ENCODE assay signal across 10 mouse cellular contexts in the genomic region with DNA sequence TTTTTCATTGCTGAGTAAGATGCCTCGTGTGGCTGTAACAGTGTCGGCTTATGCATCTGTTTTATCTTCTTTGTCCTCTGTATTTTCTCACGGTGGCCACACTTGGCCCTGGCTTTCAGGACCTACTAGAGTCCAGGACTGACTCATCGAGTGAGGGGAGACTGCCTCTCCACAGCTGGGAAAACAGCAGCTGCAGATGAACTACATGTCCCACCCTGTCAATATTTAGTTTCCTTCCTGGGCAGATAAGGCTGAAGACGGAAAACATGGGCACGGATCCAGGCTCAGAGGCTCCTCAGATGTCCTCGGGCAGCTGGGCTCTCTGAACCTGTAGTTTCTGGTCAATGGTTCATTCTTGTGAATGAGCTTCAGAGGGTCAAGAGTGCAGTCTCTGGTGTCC. TPM values are rescaled to one million over a fixed set of nuclear protein-coding genes. Genes with fewer than 3 reads are reported as not detected.
DNase-seq lines count a peak whose midpoint lies in the region; ATAC-seq and TF ChIP-seq lines count a peak whose summit lies in the region.
"Had no signal": no experiment of that assay in that cellular context is flagged by ENCODE, and none has a peak within 500 bp of the region (broad histone marks: within the 10 kb centered on the region; RNA-seq: fewer than 3 reads in every experiment).

No protein-coding gene starts in this region.

- H3K9me3 ChIP-seq in heart, embryonic 15.5 days (replicated peaks) = no peaks in the 10 kb centered on the region
- H3K9me3 ChIP-seq in lung, embryonic 14.5 days (ENCODE audit: low read depth, low read length) = no peaks in the 10 kb centered on the region
- no peaks in the 10 kb centered on the region for H3K9me3 ChIP-seq in hindbrain, embryonic 11.5 days (ENCODE audit: control insufficient read depth, low read length)
- H3K9me3 ChIP-seq: G1E had no signal

- 0 out of 2 replicates have a peak, but pooled peaks cover 4% of the 10 kb centered on the region for H3K27me3 ChIP-seq in heart, embryonic 15.5 days
- H3K27me3 ChIP-seq in lung, embryonic 14.5 days (ENCODE audit: insufficient read depth, low read length) = no peaks in the 10 kb centered on the region
- no peaks in the 10 kb centered on the region for H3K27me3 ChIP-seq in hindbrain, embryonic 11.5 days (ENCODE audit: control insufficient read depth, insufficient read depth, low read length)

- no peak for TF ChIP-seq CTCF in lung, embryonic 14.5 days (IDR thresholded peaks at IDR 0.05; ENCODE audit: low read depth)

- H3K27ac ChIP-seq in heart, embryonic 15.5 days = 0 out of 2 replicates have a peak overlapping the region, but pooled peaks have one; percentile 3
- no peak overlapping the region for H3K27ac ChIP-seq in lung, embryonic 14.5 days (ENCODE audit: low read depth)
- no peak overlapping the region for H3K27ac ChIP-seq in hindbrain, embryonic 11.5 days (ENCODE audit: low read depth, low read length)

- WGBS in heart, embryonic 15.5 days = 32% methylated on average over 7 of the region's 7 CpGs
- WGBS in lung, embryonic 14.5 days = 15% methylated on average over 7 of the region's 7 CpGs
- WGBS in hindbrain, embryonic 11.5 days = 84% methylated on average over 7 of the region's 7 CpGs

- no peaks in the 10 kb centered on the region for H3K36me3 ChIP-seq in heart, embryonic 15.5 days
- no peaks in the 10 kb centered on the region for H3K36me3 ChIP-seq in lung, embryonic 14.5 days (ENCODE audit: insufficient read depth)
- H3K36me3 ChIP-seq in hindbrain, embryonic 11.5 days (ENCODE audit: control insufficient read depth, insufficient read depth, low read length) = no peaks in the 10 kb centered on the region
- H3K36me3 ChIP-seq: G1E had no signal

- DNase-seq in 416B (ENCODE audit: low read depth) = peak; percentile 31
- DNase-seq in adrenal gland, postnatal 36 days = peak; percentile 58 to 73
- DNase-seq in lung, embryonic 14.5 days = peak; percentile 72
- no peak for DNase-seq in embryo, embryonic 10 days (ENCODE audit: low spot score)
- no peak for DNase-seq in right cerebral cortex, postnatal 10 days (ENCODE audit: low spot score in 2 of 2)
- DNase-seq in cerebellum, postnatal 36 days = no peak
- DNase-seq in hindbrain, embryonic 11.5 days (ENCODE audit: low spot score) = no peak

- no peak overlapping the region for H3K4me2 ChIP-seq in heart, embryonic 15.5 days
- no peak overlapping the region for H3K4me2 ChIP-seq in lung, embryonic 14.5 days
- H3K4me2 ChIP-seq in hindbrain, embryonic 11.5 days (replicated peaks; ENCODE audit: low read depth, low read length) = no peak overlapping the region

- no peak overlapping the region for H3K9ac ChIP-seq in heart, embryonic 15.5 days
- H3K9ac ChIP-seq in lung, embryonic 14.5 days = no peak overlapping the region
- H3K9ac ChIP-seq in hindbrain, embryonic 11.5 days (ENCODE audit: low read depth, low read length) = no peak overlapping the region

- no peak overlapping the region for H3K4me3 ChIP-seq in heart, embryonic 15.5 days
- no peak overlapping the region for H3K4me3 ChIP-seq in lung, embryonic 14.5 days (ENCODE audit: low read depth, low read length)
- no peak overlapping the region for H3K4me3 ChIP-seq in hindbrain, embryonic 11.5 days (ENCODE audit: low read depth, low read length)

- H3K4me1 ChIP-seq in heart, embryonic 15.5 days (replicated peaks) = peaks cover 18% of the 10 kb centered on the region
- H3K4me1 ChIP-seq in lung, embryonic 14.5 days (ENCODE audit: insufficient read depth) = peaks cover 7% of the 10 kb centered on the region; the same call in 1 of the 2 replicates
- no peaks in the 10 kb centered on the region for H3K4me1 ChIP-seq in hindbrain, embryonic 11.5 days (replicated peaks; ENCODE audit: control insufficient read depth, insufficient read depth, low read length)

- peak; percentile 51; the same call in 1 of the 2 replicates for ATAC-seq in heart, embryonic 15.5 days (replicated peaks; ENCODE audit: insufficient number of reproducible peaks, insufficient read depth, low FRiP score, low read depth)
- peak; percentile 62; the same call in 1 of the 2 replicates for ATAC-seq in lung, embryonic 14.5 days (ENCODE audit: insufficient read depth)
- no peak for ATAC-seq in hindbrain, embryonic 11.5 days (ENCODE audit: low FRiP score)

RNA-seq across cellular contexts. Expression of a gene that starts 9.6 kb away (rescaled TPM):
- total RNA-seq in adrenal gland, postnatal 36 days (2021) = not detected
- not detected in 2 replicates for polyA plus RNA-seq in heart, embryonic 15.5 days (2015; fragmentation: Nextera tagmentation; extraction: Ambion mirVana)
- not detected in 2 replicates for polyA plus RNA-seq in lung, embryonic 14.5 days (2014; fragmentation: Nextera tagmentation; extraction: Ambion mirVana)
- not detected in 2 replicates for polyA plus RNA-seq in hindbrain, embryonic 11.5 days (2014; fragmentation: Nextera tagmentation; extraction: Ambion mirVana)
- total RNA-seq: G1E; layer of hippocampus, adult 8-10 months had no signal
- polyA plus RNA-seq: G1E had no signal

RNA-seq across cellular contexts. Expression of a gene that starts 19.3 kb away (rescaled TPM):
- total RNA-seq in adrenal gland, postnatal 36 days (2021) = 1 to 10 TPM; 1.7 TPM
- 2.1 and 2.4 TPM in 2 replicates for polyA plus RNA-seq in heart, embryonic 15.5 days (2015; fragmentation: Nextera tagmentation; extraction: Ambion mirVana)
- 6.4 and 9.1 TPM in 2 replicates for polyA plus RNA-seq in lung, embryonic 14.5 days (2014; fragmentation: Nextera tagmentation; extraction: Ambion mirVana)
- polyA plus RNA-seq in hindbrain, embryonic 11.5 days (2014; fragmentation: Nextera tagmentation; extraction: Ambion mirVana) = 1.9 and 2.3 TPM in 2 replicates
- polyA plus RNA-seq: G1E had no signal

RNA-seq across cellular contexts. Expression of a gene that starts 58.0 kb away (rescaled TPM):
- 10 to 100 TPM; 16.9 to 23.7 TPM for total RNA-seq in adrenal gland, postnatal 36 days (2021)
- 11.4 and 15.8 TPM in 2 replicates for polyA plus RNA-seq in heart, embryonic 15.5 days (2015; fragmentation: Nextera tagmentation; extraction: Ambion mirVana)
- 8.3 and 9.9 TPM in 2 replicates for polyA plus RNA-seq in lung, embryonic 14.5 days (2014; fragmentation: Nextera tagmentation; extraction: Ambion mirVana)
- polyA plus RNA-seq in hindbrain, embryonic 11.5 days (2014; fragmentation: Nextera tagmentation; extraction: Ambion mirVana) = 2.7 and 3.4 TPM in 2 replicates
- total RNA-seq: G1E had no signal
- polyA plus RNA-seq: G1E had no signal

Comparison
In these comparisons a context has a peak if more than half of its experiments do, and no peak if none do; other contexts are left out.
1. DNase-seq: peak in 416B (single experiment), adrenal gland, postnatal 36 days (2 of 2) and lung, embryonic 14.5 days (single experiment); none in embryo, embryonic 10 days (single experiment), right cerebral cortex, postnatal 10 days (0 of 2), cerebellum, postnatal 36 days (0 of 2) and hindbrain, embryonic 11.5 days (single experiment).